Mouse (Mus musculus): ENCODE measurements around the gene Ephx4. TPM values are rescaled to one million over a fixed set of nuclear protein-coding genes. Genes with fewer than 3 reads are reported as not detected.

Gene Ephx4
- total RNA-seq, 2 experiments from 2014 or later: not detected

- ATAC-seq (replicated peaks; ENCODE audit: low FRiP score, poor library complexity, severe bottlenecking): no peak
Observed at GRCm38 (mm10) chr5:107421676-107422075, 19.1 kb downstream of the Ephx4 start.

GRCm38 (mm10) chr5:107431249-107431648 is 28.7 kb downstream of the Ephx4 start, which contains the start of gene Lpcat2b:
Gene Lpcat2b, plus strand, starts transcription at chr5:107431549.
- ATAC-seq (replicated peaks; ENCODE audit: low FRiP score, poor library complexity, severe bottlenecking): no peak

GRCm38 (mm10) chr5:107434001-107434400 is 31.5 kb downstream of the Ephx4 start:
- ATAC-seq (replicated peaks; ENCODE audit: low FRiP score, poor library complexity, severe bottlenecking): no peak

DNA sequence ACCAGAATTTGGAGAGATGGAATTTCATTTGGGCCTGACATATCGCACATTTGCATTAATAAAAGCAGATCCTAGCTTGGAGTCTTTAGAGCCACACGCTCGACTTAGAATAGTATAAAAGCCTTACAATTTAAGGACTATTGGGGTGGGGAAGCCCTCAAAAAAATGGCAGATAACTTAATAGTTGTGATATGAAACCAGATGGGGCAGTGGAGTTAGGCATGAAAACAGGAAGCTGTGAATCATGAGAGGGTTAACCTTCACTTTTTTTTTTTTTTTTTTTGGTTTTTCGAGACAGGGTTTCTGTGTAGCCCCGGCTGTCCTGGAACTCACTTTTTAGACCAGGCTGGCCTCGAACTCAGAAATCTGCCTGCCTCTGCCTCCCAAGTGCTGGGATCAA is 33.6 kb downstream of the Ephx4 start:
- no peak for ATAC-seq (replicated peaks; ENCODE audit: low FRiP score, poor library complexity, severe bottlenecking)

GRCm38 (mm10) chr5:107436587-107437209 is 34.2 kb downstream of the Ephx4 start:
- ATAC-seq (replicated peaks; ENCODE audit: low FRiP score, poor library complexity, severe bottlenecking): peak; percentile 40; the same call in 1 of the 2 replicates

DNA sequence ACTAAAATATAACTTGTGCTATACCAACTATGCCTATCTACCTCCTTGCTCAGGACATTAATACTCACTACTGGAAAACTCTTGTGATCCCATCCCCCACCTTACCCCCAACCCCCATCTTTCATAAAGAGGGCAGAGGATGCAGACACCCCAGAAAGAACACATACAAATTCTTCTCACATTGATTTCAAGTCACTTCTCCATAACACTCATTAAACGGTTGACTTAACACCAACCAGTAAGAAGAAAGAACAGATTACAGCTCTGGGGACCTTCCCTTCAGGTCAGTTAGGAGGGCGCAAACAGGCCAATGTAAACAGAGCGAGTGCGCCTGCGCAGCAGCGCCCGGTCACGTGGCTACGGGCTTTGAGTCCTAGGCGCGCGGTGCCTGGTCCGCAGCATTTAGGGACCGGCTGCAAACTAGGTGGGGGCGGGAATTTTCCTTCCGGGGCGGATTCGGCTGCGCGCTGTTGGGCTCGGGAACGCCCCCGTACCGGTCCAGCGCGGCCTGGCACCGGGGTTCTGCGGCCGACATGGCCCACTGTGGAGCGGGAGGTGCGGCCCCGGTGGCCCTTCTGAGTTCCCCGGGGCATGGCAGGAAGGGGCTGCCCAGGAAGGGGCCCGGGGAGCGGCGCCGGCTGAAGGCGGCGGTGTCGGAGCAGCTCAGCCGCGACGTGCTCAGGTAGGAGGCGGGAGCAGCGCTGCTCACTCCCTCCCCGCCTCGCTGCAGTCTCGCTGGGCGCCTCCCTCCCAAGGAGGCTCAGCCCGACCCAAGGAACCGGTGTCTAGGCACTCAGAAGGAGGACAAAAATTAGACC is 35.1 kb downstream of the Ephx4 start, which contains the start of gene Btbd8:
TSS of gene Btbd8 (plus strand) at position 534 of the 818 bp plus-strand sequence.
- peak; percentile 88 for ATAC-seq (replicated peaks; ENCODE audit: low FRiP score, poor library complexity, severe bottlenecking)

- peak; percentile 30 for ATAC-seq (replicated peaks; ENCODE audit: low FRiP score, poor library complexity, severe bottlenecking)
Observed at GRCm38 (mm10) chr5:107438353-107438752, 35.8 kb downstream of the Ephx4 start.

GRCm38 (mm10) chr5:107441881-107442280 is 39.3 kb downstream of the Ephx4 start:
- no peak for ATAC-seq (replicated peaks; ENCODE audit: low FRiP score, poor library complexity, severe bottlenecking)

GRCm38 (mm10) chr5:107444251-107444650 is 41.7 kb downstream of the Ephx4 start:
- ATAC-seq (replicated peaks; ENCODE audit: low FRiP score, poor library complexity, severe bottlenecking): no peak

DNA sequence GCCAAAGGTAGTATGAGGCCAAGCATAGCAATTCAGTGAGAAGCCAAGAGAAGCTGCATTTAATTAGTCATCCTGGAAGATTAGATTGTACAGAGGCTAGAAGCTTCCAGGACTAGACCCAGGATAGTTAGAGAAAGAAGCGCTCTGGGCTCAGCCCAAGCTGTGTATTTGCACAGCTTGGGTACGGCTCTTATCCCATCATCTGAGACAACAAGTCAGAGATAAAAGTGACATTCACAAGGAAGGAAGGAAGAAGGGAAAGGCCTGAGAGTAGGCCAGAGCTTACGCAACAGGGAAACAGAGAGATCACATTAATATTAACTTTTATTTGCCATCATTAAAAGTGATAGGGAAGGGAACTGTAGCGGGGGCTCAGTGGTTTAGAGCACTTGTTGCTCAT is 45.4 kb downstream of the Ephx4 start:
- no peak for ATAC-seq (replicated peaks; ENCODE audit: low FRiP score, poor library complexity, severe bottlenecking)

- ATAC-seq (replicated peaks; ENCODE audit: low FRiP score, poor library complexity, severe bottlenecking): no peak
Observed at GRCm38 (mm10) chr5:107448784-107449183, 46.2 kb downstream of the Ephx4 start.

- no peak for ATAC-seq (replicated peaks; ENCODE audit: low FRiP score, poor library complexity, severe bottlenecking)
Observed at GRCm38 (mm10) chr5:107449620-107450019, 47.1 kb downstream of the Ephx4 start.

GRCm38 (mm10) chr5:107450299-107450698 is 47.8 kb downstream of the Ephx4 start:
- ATAC-seq (replicated peaks; ENCODE audit: low FRiP score, poor library complexity, severe bottlenecking): no peak

DNA sequence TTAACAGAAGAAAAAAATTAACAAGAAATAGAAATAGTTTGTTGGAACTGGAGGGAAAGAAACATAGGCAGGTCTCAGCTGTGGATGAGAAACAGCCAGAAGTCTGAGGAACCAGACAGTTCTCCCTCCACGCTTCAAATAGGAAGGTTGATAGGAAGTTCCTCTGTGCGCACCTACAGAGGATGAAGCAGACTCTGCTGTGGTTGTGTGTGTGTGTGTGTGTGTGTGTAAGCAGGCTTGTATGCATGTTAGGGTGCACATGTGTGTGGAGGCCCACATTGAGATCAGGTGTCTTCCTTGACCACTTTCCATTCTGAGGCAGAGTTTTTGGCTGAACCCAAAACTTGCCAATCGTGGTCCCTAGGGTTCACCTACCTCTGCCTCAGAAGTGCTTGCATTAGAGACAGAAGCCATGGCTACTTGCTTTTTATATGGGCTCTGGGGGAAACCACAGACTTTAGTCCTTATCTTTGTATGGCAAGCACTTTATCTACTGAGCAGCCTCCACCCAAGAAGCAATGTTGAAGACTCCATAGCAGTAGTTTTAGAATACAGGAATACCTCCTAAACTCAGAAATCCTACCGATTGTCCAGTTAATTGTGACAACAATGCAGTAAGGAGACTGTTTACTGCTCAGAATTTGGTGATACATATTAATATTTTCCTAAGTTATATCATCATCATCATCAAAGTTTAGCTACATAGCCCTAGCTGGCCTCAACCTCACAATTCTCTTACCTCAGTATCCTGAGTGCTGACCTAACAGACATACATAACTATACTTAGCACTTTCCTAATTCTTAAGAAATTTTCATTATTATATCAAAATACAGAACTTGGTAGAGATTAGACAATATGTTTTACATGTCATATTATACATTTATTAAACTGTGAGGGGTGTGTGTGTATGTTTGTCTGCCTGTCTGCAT is 59.9 kb downstream of the Ephx4 start:
- peak; percentile 61 for ATAC-seq (replicated peaks; ENCODE audit: low FRiP score, poor library complexity, severe bottlenecking)

DNA sequence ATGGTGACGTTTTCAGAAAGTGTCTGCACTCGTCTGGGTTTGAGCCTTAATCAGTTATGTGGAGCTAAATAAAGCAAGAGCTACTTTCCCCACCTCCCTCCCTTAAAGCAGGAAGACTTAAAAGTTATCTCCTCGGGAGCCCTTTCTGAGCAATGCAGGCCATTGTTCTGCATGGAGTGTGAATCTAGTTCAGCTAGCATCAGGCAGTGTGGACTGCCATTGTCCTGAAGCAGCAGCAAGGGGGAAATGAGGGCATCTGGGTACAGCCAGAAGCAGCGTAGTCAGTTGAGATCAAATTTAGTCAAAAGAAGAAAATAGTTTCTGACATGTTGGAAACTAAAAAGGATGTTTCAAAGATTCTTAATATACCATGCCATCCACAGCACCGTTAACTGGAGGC is 64.0 kb downstream of the Ephx4 start:
- no peak for ATAC-seq (replicated peaks; ENCODE audit: low FRiP score, poor library complexity, severe bottlenecking)

DNA sequence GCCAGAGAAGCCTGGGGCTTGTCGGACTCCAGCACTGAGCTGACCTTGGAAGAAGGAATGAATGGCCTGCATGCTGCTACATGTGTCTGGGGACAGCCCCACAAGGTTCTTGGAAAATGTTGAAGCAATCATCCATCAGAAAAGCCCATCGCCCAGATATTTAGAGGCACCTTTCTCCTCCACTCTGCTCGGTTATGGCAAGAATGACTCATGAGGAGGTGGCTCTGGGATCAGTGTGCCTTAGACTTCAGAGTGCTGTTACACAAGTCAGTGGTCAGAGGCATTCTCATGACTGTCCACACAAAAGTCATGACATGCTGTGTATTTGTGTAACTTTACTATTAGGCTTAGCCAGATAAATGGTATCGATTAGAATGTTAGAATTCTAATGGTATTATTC is 64.6 kb downstream of the Ephx4 start:
- no peak for ATAC-seq (replicated peaks; ENCODE audit: low FRiP score, poor library complexity, severe bottlenecking)

GRCm38 (mm10) chr5:107470600-107471329 is 68.2 kb downstream of the Ephx4 start:
- ATAC-seq (replicated peaks; ENCODE audit: low FRiP score, poor library complexity, severe bottlenecking): peak; percentile 91
